Comparison of ENCODE assay signal across 29 mouse cellular contexts in genomic region chr5:64693616-64694015, GRCm38 (mm10).
DNase-seq lines count a peak whose midpoint lies in the region; ATAC-seq and TF ChIP-seq lines count a peak whose summit lies in the region.
"Had no signal": no experiment of that assay in that cellular context is flagged by ENCODE, and none has a peak within 500 bp of the region (broad histone marks: within the 10 kb centered on the region; RNA-seq: fewer than 3 reads in every experiment).

No protein-coding gene starts in this region.

- H3K27me3 ChIP-seq in liver, embryonic 11.5 days (replicated peaks; ENCODE audit: control insufficient read depth, insufficient read depth, low read length) = no peaks in the 10 kb centered on the region
- H3K27me3 ChIP-seq in liver, embryonic 14.5 days (ENCODE audit: control insufficient read depth, insufficient read depth, low read length) = no peaks in the 10 kb centered on the region
- H3K27me3 ChIP-seq in forebrain, embryonic 16.5 days (replicated peaks; ENCODE audit: control insufficient read depth, insufficient read depth, low read length) = no peaks in the 10 kb centered on the region
- H3K27me3 ChIP-seq: embryonic facial prominence, embryonic 15.5 days; lung, embryonic 15.5 days; midbrain, embryonic 15.5 days; neural tube, embryonic 13.5 days; Patski; stomach, embryonic 15.5 days had no signal

- no peak overlapping the region for H3K4me3 ChIP-seq in liver, embryonic 11.5 days (ENCODE audit: low read depth, low read length)
- no peak overlapping the region for H3K4me3 ChIP-seq in liver, embryonic 14.5 days (ENCODE audit: insufficient read depth in 1 of 2, low read depth in 2 of 2, low read length in 2 of 2)
- no peak overlapping the region for H3K4me3 ChIP-seq in forebrain, embryonic 16.5 days (replicated peaks; ENCODE audit: low read length)
- H3K4me3 ChIP-seq: embryonic facial prominence, embryonic 10.5 days; embryonic facial prominence, embryonic 15.5 days; gastrocnemius, adult 2 months; lung, embryonic 15.5 days; midbrain, embryonic 15.5 days; neural tube, embryonic 13.5 days; stomach, embryonic 15.5 days had no signal

- H3K9me3 ChIP-seq in liver, embryonic 11.5 days (ENCODE audit: control insufficient read depth, low read length) = no peaks in the 10 kb centered on the region
- no peaks in the 10 kb centered on the region for H3K9me3 ChIP-seq in liver, embryonic 14.5 days (ENCODE audit: control insufficient read depth, low read length)
- no peaks in the 10 kb centered on the region for H3K9me3 ChIP-seq in forebrain, embryonic 16.5 days (ENCODE audit: control insufficient read depth, low read length)
- H3K9me3 ChIP-seq: embryonic facial prominence, embryonic 10.5 days; embryonic facial prominence, embryonic 15.5 days; G1E; lung, embryonic 15.5 days; midbrain, embryonic 15.5 days; neural tube, embryonic 13.5 days; stomach, embryonic 15.5 days had no signal

- peaks cover 22% of the 10 kb centered on the region for H3K4me1 ChIP-seq in liver, embryonic 11.5 days (replicated peaks; ENCODE audit: control insufficient read depth, insufficient read depth, low read length)
- peaks cover 23 to 32% of the 10 kb centered on the region in 2 experiments for H3K4me1 ChIP-seq in liver, embryonic 14.5 days (replicated peaks; ENCODE audit: control insufficient read depth in 2 of 2, insufficient read depth in 2 of 2, low read length in 1 of 2)
- 0 out of 2 replicates have a peak, but pooled peaks cover 2% of the 10 kb centered on the region for H3K4me1 ChIP-seq in forebrain, embryonic 16.5 days (replicated peaks; ENCODE audit: control insufficient read depth, insufficient read depth, low read length)
- H3K4me1 ChIP-seq: embryonic facial prominence, embryonic 10.5 days; embryonic facial prominence, embryonic 15.5 days; midbrain, embryonic 15.5 days; neural tube, embryonic 13.5 days; stomach, embryonic 15.5 days had no signal

- 48% methylated on average over 8 of the region's 8 CpGs for WGBS in liver, embryonic 11.5 days
- WGBS in liver, embryonic 14.5 days (ENCODE audit: insufficient replicate concordance) = 32% methylated on average over 8 of the region's 8 CpGs
- WGBS in forebrain, embryonic 16.5 days = 85% methylated on average over 8 of the region's 8 CpGs

- TF ChIP-seq CTCF in liver, embryonic 14.5 days (IDR thresholded peaks at IDR 0.05; ENCODE audit: low read depth) = no peak

- H3K27ac ChIP-seq in liver, embryonic 11.5 days (ENCODE audit: low read depth, low read length) = peak overlapping the region; percentile 26; the same call in 1 of the 2 replicates
- no peak overlapping the region for H3K27ac ChIP-seq in liver, embryonic 14.5 days
- no peak overlapping the region for H3K27ac ChIP-seq in forebrain, embryonic 16.5 days (ENCODE audit: low read length)
- H3K27ac ChIP-seq: embryonic facial prominence, embryonic 10.5 days; embryonic facial prominence, embryonic 15.5 days; gastrocnemius, adult 2 months; lung, embryonic 15.5 days; midbrain, embryonic 15.5 days; neural tube, embryonic 13.5 days; stomach, embryonic 15.5 days had no signal

- no peaks in the 10 kb centered on the region for H3K36me3 ChIP-seq in liver, embryonic 11.5 days (ENCODE audit: control insufficient read depth, insufficient read depth, low read length)
- H3K36me3 ChIP-seq in liver, embryonic 14.5 days (replicated peaks; ENCODE audit: control insufficient read depth, insufficient read depth, low read depth) = no peaks in the 10 kb centered on the region
- no peaks in the 10 kb centered on the region for H3K36me3 ChIP-seq in forebrain, embryonic 16.5 days (ENCODE audit: control insufficient read depth, insufficient read depth)
- H3K36me3 ChIP-seq: embryonic facial prominence, embryonic 10.5 days; embryonic facial prominence, embryonic 15.5 days; G1E; lung, embryonic 15.5 days; midbrain, embryonic 15.5 days; neural tube, embryonic 13.5 days; stomach, embryonic 15.5 days had no signal

- TF ChIP-seq EP300 in liver, embryonic 14.5 days (IDR thresholded peaks at IDR 0.05; ENCODE audit: low read depth) = peak; percentile 42; the same call in 1 of the 2 replicates

- DNase-seq in liver, embryonic 11.5 days (ENCODE audit: low spot score) = no peak
- DNase-seq in liver = no peak
- DNase-seq in liver, embryonic 14.5 days (ENCODE audit: low read depth in 3 of 3, low spot score in 3 of 3) = no peak
- no peak for DNase-seq in spleen, postnatal 10 days (ENCODE audit: low spot score in 2 of 2)
- no peak for DNase-seq in kidney, postnatal 14 days
- DNase-seq: adrenal gland, postnatal 25 days; cerebellum, adult 18-20 months; cerebellum, postnatal 14 days; gastrocnemius, adult 2 months; gastrocnemius, postnatal 36 days; kidney, adult 18-20 months; kidney, postnatal 4 days; left cerebral cortex, postnatal 4 days; lung, postnatal 36 days; thymus, adult 2 months; thymus, postnatal 36 days had no signal

- no peak overlapping the region for H3K9ac ChIP-seq in liver, embryonic 11.5 days (ENCODE audit: low read depth, low read length)
- H3K9ac ChIP-seq in liver, embryonic 14.5 days (replicated peaks) = no peak overlapping the region
- H3K9ac ChIP-seq in forebrain, embryonic 16.5 days (replicated peaks; ENCODE audit: low read depth, low read length) = no peak overlapping the region
- H3K9ac ChIP-seq: embryonic facial prominence, embryonic 15.5 days; lung, embryonic 15.5 days; midbrain, embryonic 15.5 days; neural tube, embryonic 13.5 days; stomach, embryonic 15.5 days had no signal

- peak; percentile 59 for ATAC-seq in liver, embryonic 11.5 days (replicated peaks; ENCODE audit: low FRiP score)
- 0 out of 2 replicates have a peak, but pooled peaks have one; percentile 18 for ATAC-seq in erythroblast, adult 5-6 weeks (replicated peaks; ENCODE audit: low FRiP score, poor library complexity, severe bottlenecking)
- ATAC-seq in liver, embryonic 14.5 days (ENCODE audit: insufficient read depth) = 0 out of 2 replicates have a peak, but pooled peaks have one; percentile 19
- ATAC-seq in megakaryocyte progenitor cell, adult 5-6 weeks (replicated peaks; ENCODE audit: poor library complexity) = peak; percentile 47
- ATAC-seq in forebrain, embryonic 16.5 days = no peak
- ATAC-seq: forebrain, embryonic 14.5 days; hindbrain, embryonic 16.5 days; midbrain, embryonic 15.5 days; Patski had no signal

- H3K4me2 ChIP-seq in liver, embryonic 11.5 days = peak overlapping the region; percentile 6; the same call in 1 of the 2 replicates
- H3K4me2 ChIP-seq in liver, embryonic 14.5 days (ENCODE audit: low read depth) = no peak overlapping the region
- no peak overlapping the region for H3K4me2 ChIP-seq in forebrain, embryonic 16.5 days (ENCODE audit: low read length)
- H3K4me2 ChIP-seq: embryonic facial prominence, embryonic 15.5 days; lung, embryonic 15.5 days; midbrain, embryonic 15.5 days; neural tube, embryonic 13.5 days; stomach, embryonic 15.5 days had no signal
